Mouse (Mus musculus): ENCODE measurements at regions not wholly inside any gene's neighbourhood (a gene's known extent, or its start where the extent isn't known, plus 50 kb on each side); places are given as distances from the start of the nearest gene placed in this dataset.
"Not testable (repeated sequence)": the region's sequence is repeated elsewhere in the genome, so short reads cannot be mapped to it uniquely, and the experiment has no call there.

GRCm38 (mm10) chr14:89922316-89922715 lies 1451.1 kb upstream of the Pcdh20 start:
- 78% methylated on average over 1 of the region's 1 CpGs for WGBS
- no peaks in the 10 kb centered on the region for H3K36me3 ChIP-seq (ENCODE audit: control insufficient read depth, insufficient read depth, low read length)
- H3K4me3 ChIP-seq (ENCODE audit: low read depth, low read length), result no peak overlapping the region
- no peaks in the 10 kb centered on the region for H3K9me3 ChIP-seq (ENCODE audit: control insufficient read depth, low read length)
- no peak overlapping the region for H3K4me2 ChIP-seq (ENCODE audit: low read depth, low read length, severe bottlenecking)
- DNase-seq (ENCODE audit: low spot score) (no peak), ATAC-seq (replicated peaks; ENCODE audit: low FRiP score) (no peak)
- H3K9ac ChIP-seq (ENCODE audit: low read length), result no peak overlapping the region
- H3K4me1 ChIP-seq (replicated peaks; ENCODE audit: control insufficient read depth, insufficient read depth, low read length), result no peaks in the 10 kb centered on the region
- H3K27ac ChIP-seq (ENCODE audit: low read depth, low read length), result no peak overlapping the region
- H3K27me3 ChIP-seq (ENCODE audit: control insufficient read depth, insufficient read depth, low read length), result no peaks in the 10 kb centered on the region

DNA sequence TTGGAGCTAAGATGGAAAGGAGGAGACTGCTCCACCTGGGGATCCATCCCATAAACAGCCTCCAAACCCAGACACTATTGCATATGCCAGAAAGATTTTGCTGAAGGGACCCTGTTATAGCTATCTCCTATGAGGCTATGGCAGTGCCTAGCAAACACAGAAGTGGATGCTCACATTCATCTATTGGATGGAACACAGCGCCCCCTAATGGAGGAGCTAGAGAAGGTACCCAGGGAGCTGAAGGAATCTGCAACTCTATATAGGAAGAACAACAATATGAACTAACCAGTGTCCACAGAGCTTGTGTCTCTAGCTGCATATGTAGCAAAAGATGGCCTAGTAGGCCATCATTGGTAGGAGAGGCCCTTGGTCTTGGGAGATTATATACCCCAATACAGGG lies 1449.4 kb upstream of the Pcdh20 start:
- not testable (repeated sequence) for ATAC-seq (replicated peaks; ENCODE audit: low FRiP score); H3K4me1 ChIP-seq (replicated peaks; ENCODE audit: control insufficient read depth, insufficient read depth, low read length); H3K9me3 ChIP-seq (ENCODE audit: control insufficient read depth, low read length); H3K27me3 ChIP-seq (ENCODE audit: control insufficient read depth, insufficient read depth, low read length); H3K9ac ChIP-seq (ENCODE audit: low read length); H3K4me2 ChIP-seq (ENCODE audit: low read depth, low read length, severe bottlenecking); H3K27ac ChIP-seq (ENCODE audit: low read depth, low read length); H3K36me3 ChIP-seq (ENCODE audit: control insufficient read depth, insufficient read depth, low read length); H3K4me3 ChIP-seq (ENCODE audit: low read depth, low read length)
- 0% methylated on average over 1 of the region's 1 CpGs for WGBS
- peak; percentile 56 for DNase-seq (ENCODE audit: low spot score)

DNA sequence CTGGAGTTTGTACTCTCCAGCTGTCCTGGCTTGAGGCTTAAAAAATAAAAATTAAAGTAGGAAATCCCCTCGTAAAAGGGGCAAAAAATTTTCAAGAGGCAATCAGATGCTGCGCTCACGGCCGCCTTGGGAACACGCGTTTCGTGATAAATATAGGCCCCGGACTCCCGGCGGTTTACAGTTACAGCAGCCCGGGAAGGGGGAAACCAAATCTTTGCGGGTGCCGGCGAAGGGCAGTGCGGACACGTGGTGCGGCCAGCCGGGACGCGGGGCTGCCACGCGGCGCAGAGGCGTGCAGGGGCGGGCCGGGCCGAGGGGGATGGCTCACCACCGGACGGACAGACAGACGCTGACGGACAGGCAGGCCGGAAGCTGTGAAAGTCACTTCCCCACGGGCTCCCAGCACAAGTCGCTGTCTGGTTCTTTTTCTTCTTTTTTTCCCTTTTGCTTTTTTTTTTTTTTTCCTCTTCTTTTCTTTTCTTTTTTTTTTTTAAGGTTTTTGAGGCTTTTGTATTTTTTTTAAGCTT lies 1427.6 kb upstream of the Pcdh20 start:
- WGBS, result 83% methylated on average over 27 of the region's 34 CpGs
- H3K36me3 ChIP-seq (ENCODE audit: control insufficient read depth, insufficient read depth, low read length); H3K9me3 ChIP-seq (ENCODE audit: control insufficient read depth, low read length); H3K4me2 ChIP-seq (ENCODE audit: low read depth, low read length, severe bottlenecking); H3K9ac ChIP-seq (ENCODE audit: low read length); H3K4me1 ChIP-seq (replicated peaks; ENCODE audit: control insufficient read depth, insufficient read depth, low read length); H3K27me3 ChIP-seq (ENCODE audit: control insufficient read depth, insufficient read depth, low read length); H3K27ac ChIP-seq (ENCODE audit: low read depth, low read length); H3K4me3 ChIP-seq (ENCODE audit: low read depth, low read length); DNase-seq (ENCODE audit: low spot score): not testable (repeated sequence)
- ATAC-seq (replicated peaks; ENCODE audit: low FRiP score), result 0 out of 2 replicates have a peak, but pooled peaks have one; percentile 21

DNA sequence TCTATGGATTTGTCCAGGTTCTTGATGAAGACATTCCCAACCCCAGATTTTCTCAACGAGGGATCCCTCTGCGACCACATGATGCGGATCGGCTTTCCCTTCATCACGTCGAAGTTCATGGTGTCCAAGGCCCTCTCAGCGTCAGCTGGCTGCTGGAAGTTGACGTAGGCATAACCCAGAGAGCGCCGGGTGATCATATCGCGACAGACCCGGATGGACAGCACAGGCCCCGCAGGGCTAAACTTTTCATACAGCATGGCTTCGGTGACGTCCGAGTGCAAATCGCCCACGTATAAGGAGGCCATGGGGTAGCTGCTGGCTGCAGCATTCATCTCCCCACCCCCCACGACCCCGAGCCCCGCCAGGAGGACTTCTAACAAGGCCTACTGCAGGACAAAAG lies 1426.9 kb upstream of the Pcdh20 start:
- not testable (repeated sequence) for DNase-seq (ENCODE audit: low spot score)

GRCm38 (mm10) chr14:89896891-89897290 lies 1425.7 kb upstream of the Pcdh20 start:
- not testable (repeated sequence) for H3K27ac ChIP-seq (ENCODE audit: low read depth, low read length); H3K4me2 ChIP-seq (ENCODE audit: low read depth, low read length, severe bottlenecking); H3K9me3 ChIP-seq (ENCODE audit: control insufficient read depth, low read length); H3K36me3 ChIP-seq (ENCODE audit: control insufficient read depth, insufficient read depth, low read length); H3K9ac ChIP-seq (ENCODE audit: low read length); H3K27me3 ChIP-seq (ENCODE audit: control insufficient read depth, insufficient read depth, low read length); H3K4me3 ChIP-seq (ENCODE audit: low read depth, low read length); H3K4me1 ChIP-seq (replicated peaks; ENCODE audit: control insufficient read depth, insufficient read depth, low read length); ATAC-seq (replicated peaks; ENCODE audit: low FRiP score); DNase-seq (ENCODE audit: low spot score)
- 81% methylated on average over 16 of the region's 16 CpGs for WGBS

More for the DNA sequence above, 1426.9 kb upstream of the Pcdh20 start:
- 92% methylated on average over 17 of the region's 22 CpGs for WGBS
- H3K27ac ChIP-seq (ENCODE audit: low read depth, low read length); H3K36me3 ChIP-seq (ENCODE audit: control insufficient read depth, insufficient read depth, low read length); H3K9me3 ChIP-seq (ENCODE audit: control insufficient read depth, low read length); H3K4me3 ChIP-seq (ENCODE audit: low read depth, low read length); H3K4me1 ChIP-seq (replicated peaks; ENCODE audit: control insufficient read depth, insufficient read depth, low read length); H3K4me2 ChIP-seq (ENCODE audit: low read depth, low read length, severe bottlenecking); H3K9ac ChIP-seq (ENCODE audit: low read length); H3K27me3 ChIP-seq (ENCODE audit: control insufficient read depth, insufficient read depth, low read length); ATAC-seq (replicated peaks; ENCODE audit: low FRiP score): not testable (repeated sequence)

Data from forebrain, embryonic 11.5 days (tissue).